Mouse (Mus musculus) thymus, postnatal 10 days (tissue): Measurements from ENCODE around the gene Ldb2.

ENCODE experiments used
- DNase-seq, 2 experiments: peaks; one replicate each; pipeline ENCODE4 v3.0.0; 2021; ENCODE audit warnings: low spot score in 2 of 2

The Ldb2 gene

GRCm38 (mm10) chr5:44543472-44544132 lies 255.9 kb downstream of the Ldb2 start:
- DNase-seq: no peak

- DNase-seq: no peak
These were observed 257.7 kb downstream of the Ldb2 start for GRCm38 (mm10) chr5:44541748-44542147.

- no peak for DNase-seq
These were observed 260.8 kb downstream of the Ldb2 start for GRCm38 (mm10) chr5:44538687-44539086.

GRCm38 (mm10) chr5:44538000-44538395 lies 261.5 kb downstream of the Ldb2 start:
- no peak for DNase-seq

GRCm38 (mm10) chr5:44537316-44537999 lies 262.0 kb downstream of the Ldb2 start:
- no peak for DNase-seq

- no peak for DNase-seq
These were observed 270.0 kb downstream of the Ldb2 start for GRCm38 (mm10) chr5:44529466-44529865.

GRCm38 (mm10) chr5:44529001-44529400 lies 270.5 kb downstream of the Ldb2 start:
- no peak for DNase-seq

- DNase-seq: no peak
These were observed 294.3 kb downstream of the Ldb2 start for GRCm38 (mm10) chr5:44505221-44505620.

GRCm38 (mm10) chr5:44504786-44505185 lies 294.7 kb downstream of the Ldb2 start:
- no peak for DNase-seq

- DNase-seq: no peak
These were observed 301.3 kb downstream of the Ldb2 start for GRCm38 (mm10) chr5:44498229-44498628.

- DNase-seq: no peak
These were observed 302.6 kb downstream of the Ldb2 start for GRCm38 (mm10) chr5:44496854-44497253.

- DNase-seq: no peak
These were observed 304.4 kb downstream of the Ldb2 start for GRCm38 (mm10) chr5:44495092-44495491.

- DNase-seq: no peak
These were observed 305.3 kb downstream of the Ldb2 start for GRCm38 (mm10) chr5:44494133-44494532.

- no peak for DNase-seq
These were observed 308.0 kb downstream of the Ldb2 start for GRCm38 (mm10) chr5:44491526-44491925.

GRCm38 (mm10) chr5:44490462-44490861 lies 309.0 kb downstream of the Ldb2 start:
- DNase-seq: no peak

GRCm38 (mm10) chr5:44483426-44484106 lies 315.9 kb downstream of the Ldb2 start:
- no peak for DNase-seq

- DNase-seq: no peak
These were observed 318.1 kb downstream of the Ldb2 start for GRCm38 (mm10) chr5:44481406-44481805.

- DNase-seq: no peak
These were observed 323.1 kb downstream of the Ldb2 start for GRCm38 (mm10) chr5:44476356-44476755.

- no peak for DNase-seq
These were observed 323.9 kb downstream of the Ldb2 start for GRCm38 (mm10) chr5:44475543-44475942.

GRCm38 (mm10) chr5:44473857-44474762 lies 325.4 kb downstream of the Ldb2 start:
- DNase-seq: no peak

- no peak for DNase-seq
These were observed 334.2 kb downstream of the Ldb2 start for GRCm38 (mm10) chr5:44465238-44465637.
